Mouse (Mus musculus) right cerebral cortex, postnatal 36 days (tissue): ENCODE measurements around the gene Smpdl3b.
A peak's percentile ranks its signal among the peaks of the same experiment; 100 is the strongest.

ENCODE experiments used
- DNase-seq, 2 experiments: peaks; one replicate each; pipeline ENCODE4 v3.0.0; 2022; ENCODE audit warnings: low spot score in 2 of 2, mixed read lengths in 1 of 2

Smpdl3b gene

DNA sequence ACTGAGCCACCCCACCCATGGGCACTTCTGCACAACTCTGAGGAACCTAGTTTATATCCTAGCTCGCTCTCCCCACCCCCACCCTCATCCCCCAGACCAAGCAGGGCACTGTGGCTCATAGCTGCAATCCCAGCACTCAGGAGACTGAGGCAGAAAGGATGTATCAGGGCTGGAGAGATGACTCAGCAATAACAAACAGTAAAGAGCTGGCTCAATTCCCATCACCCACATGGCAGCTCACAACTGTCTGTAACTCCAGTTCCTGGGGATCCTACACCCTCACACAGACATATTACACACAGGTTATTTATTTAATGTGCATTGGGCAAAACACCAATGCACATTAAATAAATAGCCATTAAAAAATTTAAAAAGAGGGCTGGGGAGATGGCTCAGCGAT, 21.7 kb downstream of the Smpdl3b start:
- no peak for DNase-seq

DNA sequence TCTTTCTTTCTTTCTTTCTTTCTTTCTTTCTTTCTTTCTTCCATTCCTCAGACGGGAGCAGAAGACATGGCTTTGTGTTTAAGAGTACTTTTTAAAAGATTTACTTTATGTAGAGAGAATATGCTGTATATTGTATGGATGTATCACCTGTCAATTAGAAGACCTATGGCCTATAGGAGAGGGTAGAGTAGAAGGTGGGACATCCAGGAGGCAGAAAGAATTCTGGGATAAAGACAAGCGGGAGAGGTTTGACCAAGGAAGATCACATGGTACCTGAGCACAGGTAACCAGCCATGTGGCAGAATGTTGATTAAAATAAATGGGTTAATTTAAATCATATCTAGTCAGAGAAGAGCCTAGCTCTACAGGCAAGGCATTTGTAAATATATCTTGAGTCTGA, 22.3 kb downstream of the Smpdl3b start:
- DNase-seq, result no peak

DNA sequence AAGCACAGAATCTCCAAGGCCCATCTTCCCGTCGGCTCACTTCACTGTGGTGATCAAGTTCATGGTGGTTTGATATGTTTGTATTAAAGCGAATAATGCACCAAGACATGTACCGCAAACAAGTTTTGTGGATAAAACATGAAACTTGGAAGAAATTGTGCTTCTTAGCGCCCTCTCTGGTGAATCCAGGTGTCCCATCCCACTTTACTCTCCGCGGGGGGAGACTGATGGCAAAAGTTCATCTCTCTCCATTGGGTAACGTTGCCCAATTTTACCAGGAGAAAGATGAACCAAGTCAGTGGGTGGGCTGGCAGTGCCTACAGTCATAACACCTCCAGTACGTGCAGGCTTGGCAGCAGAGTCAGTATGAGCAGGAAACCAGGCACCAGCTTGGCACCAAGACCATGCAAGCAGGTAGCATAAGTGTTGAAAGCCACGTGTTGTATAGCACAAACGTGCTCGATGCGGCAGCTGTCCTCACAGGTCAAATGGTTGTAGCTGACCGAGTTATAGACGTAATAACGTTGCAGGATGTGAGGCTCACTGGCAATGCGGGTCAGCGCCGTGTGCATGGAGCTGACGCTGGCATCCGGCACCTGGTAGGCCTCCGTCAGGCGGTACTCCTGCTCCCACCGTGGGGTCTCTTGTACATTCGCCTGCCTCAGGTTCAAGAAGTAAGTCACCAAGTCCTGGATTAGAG, 23.8 kb downstream of the Smpdl3b start:
- no peak for DNase-seq

DNA sequence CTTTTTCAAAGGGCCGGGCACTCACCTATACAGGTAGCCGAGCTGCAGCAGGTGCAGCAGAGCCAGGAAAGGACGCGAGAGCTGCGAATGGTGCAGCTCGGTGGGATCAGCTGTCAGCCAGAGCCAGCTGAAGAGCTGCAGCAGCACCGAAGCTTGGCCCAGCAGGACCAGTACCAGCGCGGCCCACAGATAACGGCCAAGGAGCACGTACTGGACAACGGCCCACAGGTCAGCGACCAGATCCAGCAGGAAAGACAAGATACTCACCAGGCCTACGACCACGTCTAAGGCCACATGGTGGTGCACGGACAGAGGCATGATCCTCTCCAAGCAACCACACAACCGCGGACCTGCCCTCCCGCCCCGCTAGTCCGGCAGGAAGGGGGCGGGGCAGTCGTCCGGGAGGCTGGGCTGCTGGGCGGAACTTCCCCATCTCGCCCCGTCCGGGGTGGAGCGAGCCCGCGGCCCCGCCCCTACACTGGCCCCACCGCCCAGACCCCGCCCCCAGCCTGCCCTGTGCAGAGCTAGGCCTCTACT, 24.8 kb downstream of the Smpdl3b start, which contains the start of gene Xkr8:
Gene Xkr8 (minus strand): TSS at position 399 of the 537 bp plus-strand sequence.
- peak in 1 of 2 experiments; percentile 29 for DNase-seq

DNA sequence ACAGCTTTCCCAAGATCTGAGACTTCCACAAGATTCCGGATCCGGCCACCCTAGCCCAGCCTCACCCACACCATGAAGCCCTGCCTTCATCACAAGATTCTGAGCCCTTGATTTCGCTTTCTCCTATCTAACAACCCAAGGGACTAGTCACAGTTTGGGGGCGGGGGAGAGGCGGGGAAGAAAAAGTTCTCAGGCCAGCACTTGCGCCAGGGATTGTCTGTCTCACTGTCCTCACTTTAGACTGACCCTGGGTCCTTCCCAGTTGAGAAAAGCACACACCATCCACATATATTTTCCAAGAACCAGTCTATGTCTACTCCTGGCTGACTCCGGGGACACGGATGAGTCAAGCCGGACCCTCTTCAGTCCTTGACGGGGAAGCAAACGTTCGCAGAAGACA, 25.4 kb downstream of the Smpdl3b start:
- DNase-seq, result no peak

DNA sequence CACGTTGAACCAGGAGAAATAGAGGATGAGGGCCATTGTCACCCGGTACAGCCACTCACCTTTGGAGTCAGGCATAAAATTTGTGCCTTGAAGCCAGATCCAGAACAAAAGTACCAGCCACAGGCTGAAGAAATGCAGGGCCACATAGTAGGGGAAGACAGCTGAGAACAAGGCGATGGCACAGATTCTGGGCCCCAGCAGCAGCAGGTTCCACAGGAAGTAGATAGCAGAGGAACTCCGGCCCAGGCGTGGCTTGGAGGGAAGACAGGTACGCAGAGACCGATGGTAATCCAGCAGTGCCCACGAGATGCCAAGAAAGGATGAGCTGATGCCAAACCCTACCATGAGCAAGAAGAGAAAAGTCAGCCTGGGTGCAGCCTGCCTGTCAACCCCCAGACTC, 28.8 kb downstream of the Smpdl3b start:
- no peak for DNase-seq

DNA sequence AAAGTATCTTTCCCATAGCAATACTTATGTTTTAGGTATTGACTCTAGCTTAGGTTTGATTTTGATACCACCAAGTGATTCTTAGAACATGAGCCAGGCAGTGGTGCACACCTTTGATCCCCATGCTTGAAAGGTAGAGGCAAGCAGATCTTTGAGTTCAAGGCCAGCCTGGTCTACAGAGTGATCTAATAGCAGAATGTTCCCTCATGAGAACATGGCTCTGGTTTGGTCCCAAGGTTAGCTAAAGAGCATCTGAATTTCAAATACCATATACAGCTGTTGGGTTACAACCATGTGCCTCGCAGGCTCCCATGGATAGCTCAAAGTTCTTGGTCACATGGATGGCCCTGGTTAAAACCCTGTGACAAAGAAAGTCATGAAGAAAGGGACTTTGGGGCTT, 38.8 kb downstream of the Smpdl3b start:
- no peak for DNase-seq

DNA sequence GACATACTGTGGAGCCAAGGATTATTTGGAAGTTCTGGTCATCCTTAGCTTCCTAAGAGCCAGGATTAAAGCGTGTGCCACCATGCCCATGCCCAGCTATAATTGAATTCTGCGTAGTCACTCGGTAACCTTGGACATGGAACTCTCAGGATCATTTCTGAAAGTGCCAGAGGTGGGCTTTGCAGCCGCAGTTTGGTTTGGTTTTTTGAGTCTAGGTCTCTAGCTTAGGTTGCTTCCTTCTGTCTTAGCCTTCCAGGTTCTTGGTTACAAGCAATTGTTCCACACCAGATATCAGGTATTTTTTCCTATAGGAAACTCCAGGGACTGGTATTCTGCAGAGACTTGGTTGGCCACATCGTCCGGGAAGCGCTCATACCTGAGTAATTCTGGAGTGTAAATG, 43.9 kb downstream of the Smpdl3b start:
- DNase-seq, result no peak

DNA sequence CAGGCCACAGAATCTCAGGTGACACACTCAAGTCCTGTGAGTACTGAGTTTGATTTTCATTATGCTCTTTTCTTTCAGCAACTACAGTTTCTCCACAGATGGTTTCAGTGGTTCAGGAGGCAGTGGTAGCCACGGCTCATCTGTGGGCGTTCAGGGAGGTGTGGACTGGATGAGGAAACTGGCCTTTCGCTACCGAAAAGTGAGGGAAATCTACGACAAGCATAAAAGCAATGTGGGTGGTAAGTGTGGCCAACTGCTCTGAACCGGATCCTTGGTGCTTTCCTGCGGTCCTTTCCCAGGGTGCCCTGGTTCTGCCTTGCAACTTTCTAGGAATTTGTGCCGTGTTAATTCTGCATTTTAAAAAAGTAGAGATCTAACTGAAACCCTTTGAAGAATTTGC, 50.2 kb downstream of the Smpdl3b start:
- no peak for DNase-seq

DNA sequence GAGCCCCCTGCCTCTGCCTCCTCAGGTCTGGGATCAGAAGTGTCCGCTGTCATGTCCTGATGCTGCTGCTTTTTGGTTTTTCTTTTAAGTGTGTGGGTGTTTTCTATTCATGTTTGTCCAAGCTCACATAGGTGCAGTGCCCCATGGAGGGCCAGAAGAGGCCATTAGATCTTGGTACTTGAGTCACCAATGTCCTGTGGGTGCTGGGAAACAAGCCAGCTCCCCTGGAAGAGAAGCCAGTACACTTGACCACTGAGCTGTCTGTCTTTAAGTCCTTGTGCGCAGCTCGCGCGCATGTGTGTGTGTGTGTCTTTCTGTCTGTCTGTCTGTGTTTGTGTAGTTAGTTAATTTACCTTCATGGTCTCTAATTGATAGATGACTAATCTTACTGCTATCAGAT, 55.0 kb downstream of the Smpdl3b start:
- DNase-seq, result no peak

DNA sequence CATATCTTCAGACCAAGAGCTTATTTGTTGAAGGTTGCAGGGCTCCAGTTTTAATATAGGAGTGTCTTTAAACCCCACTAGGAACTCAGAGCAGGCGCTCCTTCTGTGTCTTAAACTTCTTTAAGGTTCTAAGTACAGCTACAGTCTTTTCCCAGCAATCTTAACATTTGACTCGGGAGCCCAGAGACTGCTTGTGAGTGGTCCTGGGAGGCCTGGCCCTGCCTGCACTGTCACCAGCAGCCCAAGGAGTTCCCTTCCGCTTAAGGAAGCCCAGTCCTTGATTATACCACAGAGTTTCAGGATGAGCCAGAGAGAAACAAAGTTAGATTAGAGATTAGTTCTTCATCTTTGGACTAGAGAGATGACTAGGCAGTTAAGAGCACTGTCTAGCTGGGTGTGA, 63.7 kb downstream of the Smpdl3b start:
- DNase-seq, result no peak

DNA sequence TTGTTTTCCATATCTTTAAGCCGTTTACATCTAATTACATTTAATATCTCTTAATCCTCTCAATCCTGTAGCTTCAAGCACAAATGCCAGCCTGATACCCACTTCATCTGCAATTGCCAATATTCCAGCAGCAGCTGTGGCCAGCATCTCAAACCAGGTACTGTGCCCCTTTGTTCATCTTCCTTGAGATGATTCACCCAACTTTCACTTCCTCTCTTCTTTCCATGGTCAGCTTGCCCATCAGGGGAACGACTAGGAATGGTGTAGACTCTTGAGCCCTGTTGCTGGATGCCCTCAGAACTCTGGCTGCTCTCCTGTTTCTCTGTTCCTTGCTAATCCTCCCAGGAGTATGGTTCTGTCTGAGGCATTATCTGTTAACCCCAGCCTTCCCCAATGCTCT, 67.4 kb downstream of the Smpdl3b start:
- DNase-seq, result no peak
